Mouse (Mus musculus) hindbrain, embryonic 14.5 days (tissue): ENCODE measurements at regions not wholly inside any gene's neighbourhood (a gene's known extent, or its start where the extent isn't known, plus 50 kb on each side); places are given as distances from the start of the nearest gene placed in this dataset.

Experiments used
- ATAC-seq: fragments of 200-750 bp; cut with Nextera tagmentation; 2 replicates; pipeline ENCODE4 v1.8.0; 2017; ENCODE audit warnings: moderate number of reproducible peaks, mild to moderate bottlenecking, moderate TSS enrichment, moderate library complexity; ENCODE audit not compliant: low FRiP score
- DNase-seq: peaks from one replicate; pipeline ENCODE4 v3.0.0-alpha.2; 2015; ENCODE audit warnings: low spot score
- H3K27ac ChIP-seq: fragments of 300-500 bp; sonication (generic); 2 replicates; pipeline ENCODE4 v1.5.1; 2014; ENCODE audit warnings: mild to moderate bottlenecking, moderate library complexity
- H3K27me3 ChIP-seq: fragments of 300-500 bp; sonication (generic); 2 replicates; pipeline ENCODE4 v1.6.1; 2014; ENCODE audit warnings: mild to moderate bottlenecking, low read length, mixed read lengths; ENCODE audit not compliant: control insufficient read depth, insufficient read depth
- H3K36me3 ChIP-seq: fragments of 300-500 bp; sonication (generic); replicated peaks from 2 replicates; pipeline ENCODE4 v1.6.1; 2014; ENCODE audit not compliant: control insufficient read depth, insufficient read depth
- H3K4me1 ChIP-seq: fragments of 300-500 bp; sonication (generic); replicated peaks from 2 replicates; pipeline ENCODE4 v1.6.1; 2014; ENCODE audit warnings: antibody characterized with exemption, low read length, mixed read lengths; ENCODE audit not compliant: control insufficient read depth, insufficient read depth
- H3K4me2 ChIP-seq: fragments of 300-500 bp; sonication (generic); replicated peaks from 2 replicates; pipeline ENCODE4 v1.6.1; 2014; ENCODE audit warnings: mild to moderate bottlenecking, moderate library complexity
- H3K4me3 ChIP-seq: fragments of 300-500 bp; sonication (generic); replicated peaks from 2 replicates; pipeline ENCODE4 v1.5.1; 2014; ENCODE audit warnings: mild to moderate bottlenecking, low read length
- H3K9ac ChIP-seq: fragments of 300-500 bp; sonication (generic); 2 replicates; pipeline ENCODE4 v1.6.1; 2014
- H3K9me3 ChIP-seq: fragments of 300-500 bp; sonication (generic); 2 replicates; pipeline ENCODE4 v1.6.1; 2016; ENCODE audit warnings: low read length; ENCODE audit not compliant: control insufficient read depth
- WGBS: fragments of 180-500 bp; shearing (Covaris S2); extraction: QIAGEN DNeasy Blood & Tissue Kit; methylation state at CpG from one replicate; pipeline ENCODE4 v1.1.7; 2014; 5-methylcytosine and 5-hydroxymethylcytosine counted together

DNA sequence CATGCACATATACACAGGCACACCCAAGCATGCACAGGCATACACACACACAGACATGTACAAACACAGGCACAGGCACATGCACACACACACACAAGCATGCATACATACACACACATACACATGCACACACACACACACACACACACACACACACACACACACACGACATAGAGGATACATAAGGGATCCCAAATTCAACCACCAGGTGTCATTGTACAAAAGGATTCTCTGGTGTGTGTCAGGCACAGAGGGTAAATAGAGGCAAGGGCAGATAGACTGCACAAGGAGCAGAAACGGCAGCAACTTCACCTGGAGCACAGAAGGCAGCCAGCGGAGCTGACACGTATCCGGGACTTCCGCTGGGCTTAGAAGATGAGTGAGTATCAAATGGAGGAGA, 428.1 kb upstream of the Zmiz1 start:
- no peaks in the 10 kb centered on the region for H3K9me3 ChIP-seq
- no peak overlapping the region for H3K4me3 ChIP-seq
- no peak overlapping the region for H3K4me2 ChIP-seq
- H3K4me1 ChIP-seq: peaks cover 8% of the 10 kb centered on the region; the same call in 1 of the 2 replicates
- H3K27ac ChIP-seq: no peak overlapping the region; the same call in 1 of the 2 replicates
- DNase-seq (no peak), ATAC-seq (no peak)
- H3K27me3 ChIP-seq: no peaks in the 10 kb centered on the region
- WGBS: 76% methylated on average over 6 of the region's 6 CpGs
- no peaks in the 10 kb centered on the region for H3K36me3 ChIP-seq
- H3K9ac ChIP-seq: no peak overlapping the region

DNA sequence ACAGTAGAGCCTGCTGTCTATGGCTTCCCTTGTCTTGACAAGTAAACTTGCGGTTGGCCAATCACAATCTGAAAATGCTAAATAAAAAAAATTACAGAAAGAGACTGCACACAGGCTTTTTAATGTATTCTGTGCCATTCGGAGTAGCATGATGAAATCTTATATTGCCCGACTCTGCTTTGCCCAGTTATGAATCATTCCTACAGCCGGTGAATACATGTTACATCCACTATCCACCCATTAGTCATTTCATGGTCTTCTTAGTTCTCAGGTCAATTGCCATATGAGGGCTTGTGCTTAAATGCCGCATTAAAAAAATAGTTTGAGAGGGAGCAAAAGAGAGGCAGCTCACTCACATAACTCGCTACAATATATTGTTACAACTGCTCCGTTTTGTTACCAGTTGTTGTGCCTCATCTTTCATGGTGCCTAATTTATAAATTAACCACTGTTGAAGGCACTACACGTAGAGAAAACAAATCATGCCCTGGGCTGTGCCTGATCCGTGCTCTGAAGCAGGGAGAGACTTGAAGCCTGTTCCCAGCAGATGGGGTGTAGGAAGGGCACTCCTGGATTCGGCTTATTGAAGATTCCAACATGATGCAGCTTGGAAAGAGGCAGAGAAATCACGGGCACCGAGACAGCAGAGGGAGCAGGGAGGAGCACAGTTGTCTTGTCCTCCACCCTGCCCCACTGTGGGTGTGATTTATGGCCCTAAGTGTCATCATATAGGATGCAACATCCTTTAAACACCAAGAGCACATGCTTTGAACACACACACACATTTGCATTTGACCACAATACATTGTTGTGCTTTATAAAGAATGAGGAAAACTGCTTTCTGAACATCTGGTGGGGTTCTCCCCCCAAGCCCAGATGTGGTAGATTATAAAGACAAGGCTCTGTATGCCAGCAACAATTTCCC, 427.0 kb upstream of the Zmiz1 start:
- H3K27ac ChIP-seq: no peak overlapping the region
- no peak for ATAC-seq

DNA sequence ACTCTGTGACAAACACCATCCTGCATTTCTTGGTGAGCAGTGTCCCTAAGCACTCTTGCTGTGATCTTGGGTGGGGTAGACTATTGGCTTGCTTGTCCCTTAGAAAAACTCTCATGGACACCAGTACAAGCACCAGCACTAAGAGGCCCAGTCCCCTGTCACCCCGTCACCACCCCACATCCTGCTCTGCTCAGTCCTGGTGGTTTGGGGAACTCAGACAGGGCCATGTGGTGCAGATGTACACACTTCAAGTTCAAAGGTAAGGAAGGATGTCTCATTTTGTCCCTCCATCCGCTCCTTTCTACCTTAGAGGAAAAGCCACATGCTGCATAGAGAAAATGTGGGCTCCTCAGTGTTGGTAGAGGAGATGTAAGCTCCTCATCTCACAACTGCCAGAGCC, 426.1 kb upstream of the Zmiz1 start:
- Histone ChIP-seq H3K4me1 (peaks cover 8% of the 10 kb centered on the region; the same call in 1 of the 2 replicates), H3K36me3 (no peaks in the 10 kb centered on the region), H3K4me3 (no peak overlapping the region), H3K27me3 (no peaks in the 10 kb centered on the region), H3K9me3 (no peaks in the 10 kb centered on the region), H3K4me2 (no peak overlapping the region), H3K9ac (no peak overlapping the region), H3K27ac (no peak overlapping the region)
- no peak for DNase-seq
- WGBS: 96% methylated on average over 2 of the region's 2 CpGs
- no peak for ATAC-seq

More for the DNA sequence above, 427.0 kb upstream of the Zmiz1 start:
- H3K36me3 ChIP-seq: no peaks in the 10 kb centered on the region
- H3K4me1 ChIP-seq: peaks cover 8% of the 10 kb centered on the region; the same call in 1 of the 2 replicates
- H3K4me3 ChIP-seq: no peak overlapping the region
- DNase-seq: no peak
- H3K4me2 ChIP-seq: no peak overlapping the region
- WGBS: 65% methylated on average over 12 of the region's 12 CpGs
- no peaks in the 10 kb centered on the region for H3K9me3 ChIP-seq
- no peak overlapping the region for H3K9ac ChIP-seq
- no peaks in the 10 kb centered on the region for H3K27me3 ChIP-seq

GRCm38 (mm10) chr14:25042265-25042664, 416.7 kb upstream of the Zmiz1 start:
- H3K36me3 ChIP-seq: no peaks in the 10 kb centered on the region
- 69% methylated on average over 5 of the region's 5 CpGs for WGBS
- no peaks in the 10 kb centered on the region for H3K27me3 ChIP-seq
- no peak for DNase-seq
- no peaks in the 10 kb centered on the region for H3K9me3 ChIP-seq
- H3K4me3 ChIP-seq: no peak overlapping the region
- no peak overlapping the region for H3K4me2 ChIP-seq
- H3K9ac ChIP-seq: no peak overlapping the region
- no peak for ATAC-seq
- no peak overlapping the region for H3K27ac ChIP-seq
- peaks cover 6% of the 10 kb centered on the region; the same call in 1 of the 2 replicates for H3K4me1 ChIP-seq

- Histone ChIP-seq H3K4me3 (no peak overlapping the region), H3K36me3 (no peaks in the 10 kb centered on the region), H3K27ac (no peak overlapping the region), H3K9me3 (no peaks in the 10 kb centered on the region), H3K27me3 (no peaks in the 10 kb centered on the region), H3K4me2 (no peak overlapping the region), H3K9ac (no peak overlapping the region), H3K4me1 (peaks cover 6% of the 10 kb centered on the region; the same call in 1 of the 2 replicates)
- DNase-seq (no peak), ATAC-seq (no peak)
- WGBS: 95% methylated on average over 13 of the region's 13 CpGs
Observed at GRCm38 (mm10) chr14:25044106-25044505, 414.9 kb upstream of the Zmiz1 start.

- WGBS: 71% methylated on average over 7 of the region's 7 CpGs
- Histone ChIP-seq H3K9me3 (no peaks in the 10 kb centered on the region), H3K4me1 (peaks cover 6% of the 10 kb centered on the region; the same call in 1 of the 2 replicates), H3K36me3 (no peaks in the 10 kb centered on the region), H3K4me3 (no peak overlapping the region), H3K27me3 (no peaks in the 10 kb centered on the region), H3K4me2 (no peak overlapping the region), H3K9ac (no peak overlapping the region), H3K27ac (no peak overlapping the region)
- DNase-seq (no peak), ATAC-seq (no peak)
Observed at GRCm38 (mm10) chr14:25044867-25045266, 414.1 kb upstream of the Zmiz1 start.

DNA sequence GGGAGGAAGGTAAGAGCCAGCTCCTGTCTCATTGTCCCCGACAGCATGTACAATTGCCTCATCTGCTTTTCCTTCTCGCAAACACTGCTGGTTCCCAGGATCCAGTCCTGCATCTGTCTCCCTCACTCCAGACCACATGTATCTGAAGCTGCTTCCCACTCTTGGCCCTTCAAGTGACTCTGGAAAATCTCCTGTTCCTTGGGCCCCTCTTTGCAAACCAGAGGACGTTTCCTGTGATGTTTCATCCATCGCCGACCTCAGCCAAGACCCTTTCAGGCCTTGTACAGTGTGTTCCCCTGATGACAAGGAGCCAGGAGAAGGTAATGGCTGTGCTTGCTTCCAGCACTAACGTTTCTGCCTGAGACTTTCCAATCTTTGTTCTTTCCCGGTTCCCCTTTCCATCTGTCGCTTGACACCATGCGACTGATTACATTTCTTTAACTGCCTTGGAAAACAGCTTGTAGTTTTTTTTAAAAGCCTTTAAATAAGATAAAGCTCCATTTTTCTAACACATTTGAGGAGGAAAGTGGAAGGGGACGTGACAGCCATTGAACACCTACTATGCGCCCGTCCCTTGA, 408.2 kb upstream of the Zmiz1 start:
- Histone ChIP-seq H3K9me3 (no peaks in the 10 kb centered on the region), H3K4me2 (no peak overlapping the region), H3K27me3 (no peaks in the 10 kb centered on the region), H3K4me3 (no peak overlapping the region), H3K36me3 (no peaks in the 10 kb centered on the region), H3K4me1 (no peaks in the 10 kb centered on the region), H3K27ac (no peak overlapping the region), H3K9ac (no peak overlapping the region)
- 70% methylated on average over 12 of the region's 12 CpGs for WGBS
- no peak for ATAC-seq
- DNase-seq: no peak

- no peaks in the 10 kb centered on the region for H3K9me3 ChIP-seq
- H3K27me3 ChIP-seq: no peaks in the 10 kb centered on the region
- no peak overlapping the region for H3K9ac ChIP-seq
- H3K4me2 ChIP-seq: no peak overlapping the region
- no peaks in the 10 kb centered on the region for H3K36me3 ChIP-seq
- DNase-seq (no peak), ATAC-seq (no peak)
- H3K4me3 ChIP-seq: no peak overlapping the region
- no peaks in the 10 kb centered on the region for H3K4me1 ChIP-seq
- H3K27ac ChIP-seq: no peak overlapping the region
- 85% methylated on average over 9 of the region's 9 CpGs for WGBS
Observed at GRCm38 (mm10) chr14:25052175-25052574, 406.8 kb upstream of the Zmiz1 start.

DNA sequence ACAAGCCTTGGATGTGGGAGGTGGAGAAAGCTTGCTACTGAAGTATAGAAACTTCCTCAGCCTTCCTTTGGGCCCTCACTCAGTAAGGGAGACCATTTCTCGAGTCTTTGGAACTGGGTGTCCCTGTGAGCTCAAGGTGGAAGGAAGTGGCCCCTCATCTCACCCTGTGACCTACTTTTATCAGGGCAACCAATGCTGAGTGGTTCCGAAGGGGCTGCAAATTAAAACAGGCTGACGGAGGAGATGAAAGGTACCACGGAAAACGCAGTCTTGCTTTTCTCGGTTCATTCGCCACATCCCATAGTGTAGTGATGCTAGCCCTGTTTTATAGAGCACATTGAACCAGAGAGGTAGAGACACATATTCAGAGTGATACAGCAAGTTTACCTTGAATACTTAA, 399.6 kb upstream of the Zmiz1 start:
- no peak overlapping the region for H3K4me3 ChIP-seq
- H3K9me3 ChIP-seq: no peaks in the 10 kb centered on the region
- 83% methylated on average over 7 of the region's 7 CpGs for WGBS
- H3K36me3 ChIP-seq: no peaks in the 10 kb centered on the region
- no peak overlapping the region for H3K27ac ChIP-seq
- H3K9ac ChIP-seq: no peak overlapping the region
- H3K4me2 ChIP-seq: no peak overlapping the region
- no peak for ATAC-seq
- DNase-seq: no peak
- H3K4me1 ChIP-seq: peaks cover 4% of the 10 kb centered on the region
- H3K27me3 ChIP-seq: no peaks in the 10 kb centered on the region
